Mouse (Mus musculus) thymus, adult 2 months (tissue): ENCODE data around the gene Gm49373. TPM values are rescaled to one million over a fixed set of nuclear protein-coding genes. Genes with fewer than 3 reads are reported as not detected.

Experiments
- DNase-seq: peaks from one replicate; pipeline ENCODE4 v3.0.0; 2021
- H3K27ac ChIP-seq: fragments of 200-500 bp; 2 replicates; pipeline ENCODE4 v1.5.1; 2012; ENCODE audit warnings: low read length, control low read depth; ENCODE audit not compliant: control insufficient read depth, insufficient read depth
- H3K27me3 ChIP-seq: fragments of 200-500 bp; 2 replicates; pipeline ENCODE4 v1.6.1; 2012; ENCODE audit warnings: mild to moderate bottlenecking, low read length, moderate library complexity, mixed read lengths; ENCODE audit not compliant: control insufficient read depth, insufficient read depth
- H3K36me3 ChIP-seq: fragments of 200-500 bp; 2 replicates; pipeline ENCODE4 v1.6.1; 2012; ENCODE audit warnings: mild to moderate bottlenecking, low read length, moderate library complexity; ENCODE audit not compliant: control insufficient read depth, insufficient read depth
- H3K4me1 ChIP-seq: fragments of 200-500 bp; replicated peaks from 2 replicates; pipeline ENCODE4 v1.6.1; 2012; ENCODE audit warnings: low read length; ENCODE audit not compliant: control insufficient read depth, insufficient read depth
- H3K4me3 ChIP-seq: fragments of 200-500 bp; 2 replicates; pipeline ENCODE4 v1.5.1; 2012; ENCODE audit warnings: mild to moderate bottlenecking, low read length, control low read depth, moderate library complexity; ENCODE audit not compliant: control insufficient read depth, insufficient read depth
- CTCF ChIP-seq: fragments of 200-500 bp; IDR thresholded peaks from 2 replicates; pipeline ENCODE4 v1.5.1; 2012; ENCODE audit warnings: mild to moderate bottlenecking, control low read depth, low read length, moderate library complexity, borderline replicate concordance; ENCODE audit not compliant: control insufficient read depth, poor library complexity, insufficient read depth; ENCODE audit errors: extremely low read depth
- POLR2A ChIP-seq: fragments of 200-500 bp; IDR thresholded peaks from 2 replicates; pipeline ENCODE4 v1.6.1; 2012; ENCODE audit warnings: mild to moderate bottlenecking, low read length, control low read depth, moderate library complexity; ENCODE audit not compliant: control insufficient read depth, poor library complexity, insufficient read depth; ENCODE audit errors: extremely low read depth
- WGBS: fragments of 180-500 bp; shearing (Covaris S2); methylation state at CpG from one replicate; pipeline ENCODE4 v1.1.7; 2018; 5-methylcytosine and 5-hydroxymethylcytosine counted together
- polyA plus RNA-seq: library from polyadenylated mRNA; depleted of rRNA; stranded (reverse); fragments of >200 nt; gene quantifications from 2 replicates; pipeline ENCODE4 v1.2.3, GENCODE M21; 2012

The Gm49373 gene
- polyA plus RNA-seq, 1 experiment = 0.47 TPM

- 97% methylated on average over 3 of the region's 3 CpGs for WGBS
- H3K4me3 ChIP-seq = no peak overlapping the region
- H3K4me1 ChIP-seq = peaks cover 14% of the 10 kb centered on the region
- peak overlapping the region; percentile 41; the same call in 1 of the 2 replicates for H3K27ac ChIP-seq
- DNase-seq = no peak
- H3K36me3 ChIP-seq = peaks cover 3% of the 10 kb centered on the region; the same call in 1 of the 2 replicates
- TF ChIP-seq POLR2A (no peak), CTCF (no peak)
- no peaks in the 10 kb centered on the region for H3K27me3 ChIP-seq
Observed at GRCm38 (mm10) chr9:21021363-21021762, 51.5 kb downstream of the Gm49373 start.

- no peak for DNase-seq
- H3K4me3 ChIP-seq = no peak overlapping the region
- no peaks in the 10 kb centered on the region for H3K27me3 ChIP-seq
- WGBS = 93% methylated on average over 2 of the region's 2 CpGs
- no peak for TF ChIP-seq POLR2A
- no peak for TF ChIP-seq CTCF
- H3K36me3 ChIP-seq = peaks cover 3% of the 10 kb centered on the region; the same call in 1 of the 2 replicates
- peaks cover 31% of the 10 kb centered on the region for H3K4me1 ChIP-seq
- H3K27ac ChIP-seq = no peak overlapping the region
Observed at GRCm38 (mm10) chr9:21018600-21018999, 54.3 kb downstream of the Gm49373 start.

GRCm38 (mm10) chr9:21017177-21017575 lies 55.7 kb downstream of the Gm49373 start:
- 1% methylated on average over 4 of the region's 4 CpGs for WGBS
- Histone ChIP-seq H3K27ac (peak overlapping the region; percentile 21; the same call in 1 of the 2 replicates), H3K27me3 (no peaks in the 10 kb centered on the region), H3K36me3 (peaks cover 3% of the 10 kb centered on the region; the same call in 1 of the 2 replicates), H3K4me3 (peak overlapping the region; percentile 86; the same call in 1 of the 2 replicates), H3K4me1 (peaks cover 31% of the 10 kb centered on the region)
- no peak for TF ChIP-seq POLR2A
- TF ChIP-seq CTCF = no peak
- peak; percentile 38 for DNase-seq

- TF ChIP-seq POLR2A (no peak), CTCF (no peak)
Observed at GRCm38 (mm10) chr9:21016331-21017176, 56.3 kb downstream of the Gm49373 start.

GRCm38 (mm10) chr9:21015571-21016130 lies 57.2 kb downstream of the Gm49373 start, which contains the start of gene Icam1:
Gene Icam1 (plus strand): TSS chr9:21015985.
- peak; percentile 83 for DNase-seq
- Histone ChIP-seq H3K4me3 (peak within 1 kb of the TSS; percentile 86), H3K36me3 (peaks cover 3% of the 10 kb centered on the region; the same call in 1 of the 2 replicates), H3K27me3 (no peaks in the 10 kb centered on the region), H3K27ac (peak within 1 kb of the TSS; percentile 45), H3K4me1 (peaks cover 31% of the 10 kb centered on the region)
- TF ChIP-seq POLR2A (peak; percentile 92), CTCF (no peak)
- WGBS = 1% methylated on average over 30 of the region's 30 CpGs

More at GRCm38 (mm10) chr9:21016331-21017176, 56.3 kb downstream of the Gm49373 start:
- H3K27me3 ChIP-seq = no peaks in the 10 kb centered on the region
- peak; percentile 27 for DNase-seq
- peaks cover 31% of the 10 kb centered on the region for H3K4me1 ChIP-seq
- 7% methylated on average over 17 of the region's 17 CpGs for WGBS
- H3K27ac ChIP-seq = peak overlapping the region; percentile 21; the same call in 1 of the 2 replicates
- H3K4me3 ChIP-seq = peak overlapping the region; percentile 86
- H3K36me3 ChIP-seq = peaks cover 3% of the 10 kb centered on the region; the same call in 1 of the 2 replicates
